Mouse (Mus musculus): ENCODE measurements at regions not wholly inside any gene's neighbourhood (a gene's known extent, or its start where the extent isn't known, plus 50 kb on each side); places are given as distances from the start of the nearest gene placed in this dataset.

- no peak for ATAC-seq (ENCODE audit: low FRiP score, low read depth)
- no peak overlapping the region for H3K9ac ChIP-seq (ENCODE audit: low read depth, low read length, severe bottlenecking)
- no peaks in the 10 kb centered on the region for H3K27me3 ChIP-seq (ENCODE audit: control insufficient read depth, insufficient read depth, low read length)
- no peak overlapping the region for H3K27ac ChIP-seq (replicated peaks; ENCODE audit: low read depth, low read length)
- no peaks in the 10 kb centered on the region for H3K36me3 ChIP-seq (ENCODE audit: control insufficient read depth, insufficient read depth, low read length)
- no peaks in the 10 kb centered on the region for H3K4me1 ChIP-seq (ENCODE audit: control insufficient read depth, insufficient read depth, low read length)
- no peak overlapping the region for H3K4me2 ChIP-seq (replicated peaks; ENCODE audit: low read depth, low read length, severe bottlenecking)
- DNase-seq (ENCODE audit: low spot score): no peak
- WGBS: 91% methylated on average over 11 of the region's 11 CpGs
- H3K9me3 ChIP-seq (ENCODE audit: control insufficient read depth, low read length): no peaks in the 10 kb centered on the region
- no peak overlapping the region for H3K4me3 ChIP-seq (replicated peaks; ENCODE audit: low read length)
- no peak for TF ChIP-seq POLR2A (IDR thresholded peaks at IDR 0.05; ENCODE audit: borderline replicate concordance, extremely low read depth, insufficient read depth, insufficient read length)
Measured at GRCm38 (mm10) chr2:19752753-19753152, 95.2 kb downstream of the Otud1 start.

- no peaks in the 10 kb centered on the region for H3K27me3 ChIP-seq (ENCODE audit: control insufficient read depth, insufficient read depth, low read length)
- H3K9me3 ChIP-seq (ENCODE audit: control insufficient read depth, low read length): no peaks in the 10 kb centered on the region
- ATAC-seq (ENCODE audit: low FRiP score, low read depth) (no peak), DNase-seq (ENCODE audit: low spot score) (no peak)
- H3K4me1 ChIP-seq (ENCODE audit: control insufficient read depth, insufficient read depth, low read length): no peaks in the 10 kb centered on the region
- no peak overlapping the region for H3K4me3 ChIP-seq (replicated peaks; ENCODE audit: low read length)
- H3K9ac ChIP-seq (ENCODE audit: low read depth, low read length, severe bottlenecking): no peak overlapping the region
- no peak for TF ChIP-seq POLR2A (IDR thresholded peaks at IDR 0.05; ENCODE audit: borderline replicate concordance, extremely low read depth, insufficient read depth, insufficient read length)
- H3K27ac ChIP-seq (replicated peaks; ENCODE audit: low read depth, low read length): no peak overlapping the region
- no peaks in the 10 kb centered on the region for H3K36me3 ChIP-seq (ENCODE audit: control insufficient read depth, insufficient read depth, low read length)
- no peak overlapping the region for H3K4me2 ChIP-seq (replicated peaks; ENCODE audit: low read depth, low read length, severe bottlenecking)
Measured at GRCm38 (mm10) chr2:19753479-19753878, 95.9 kb downstream of the Otud1 start.

GRCm38 (mm10) chr2:19757910-19758309, 100.4 kb downstream of the Otud1 start:
- H3K9ac ChIP-seq (ENCODE audit: low read depth, low read length, severe bottlenecking): no peak overlapping the region
- no peaks in the 10 kb centered on the region for H3K36me3 ChIP-seq (ENCODE audit: control insufficient read depth, insufficient read depth, low read length)
- H3K9me3 ChIP-seq (ENCODE audit: control insufficient read depth, low read length): no peaks in the 10 kb centered on the region
- H3K4me3 ChIP-seq (replicated peaks; ENCODE audit: low read length): no peak overlapping the region
- 79% methylated on average over 4 of the region's 4 CpGs for WGBS
- H3K27me3 ChIP-seq (ENCODE audit: control insufficient read depth, insufficient read depth, low read length): no peaks in the 10 kb centered on the region
- no peak overlapping the region for H3K27ac ChIP-seq (replicated peaks; ENCODE audit: low read depth, low read length)
- no peak for TF ChIP-seq POLR2A (IDR thresholded peaks at IDR 0.05; ENCODE audit: borderline replicate concordance, extremely low read depth, insufficient read depth, insufficient read length)
- DNase-seq (ENCODE audit: low spot score) (no peak), ATAC-seq (ENCODE audit: low FRiP score, low read depth) (no peak)
- no peaks in the 10 kb centered on the region for H3K4me1 ChIP-seq (ENCODE audit: control insufficient read depth, insufficient read depth, low read length)
- no peak overlapping the region for H3K4me2 ChIP-seq (replicated peaks; ENCODE audit: low read depth, low read length, severe bottlenecking)

- Histone ChIP-seq H3K9me3 (ENCODE audit: control insufficient read depth, low read length) (no peaks in the 10 kb centered on the region), H3K36me3 (ENCODE audit: control insufficient read depth, insufficient read depth, low read length) (no peaks in the 10 kb centered on the region), H3K27me3 (ENCODE audit: control insufficient read depth, insufficient read depth, low read length) (no peaks in the 10 kb centered on the region), H3K4me3 (replicated peaks; ENCODE audit: low read length) (no peak overlapping the region), H3K9ac (ENCODE audit: low read depth, low read length, severe bottlenecking) (no peak overlapping the region), H3K4me2 (replicated peaks; ENCODE audit: low read depth, low read length, severe bottlenecking) (no peak overlapping the region), H3K4me1 (ENCODE audit: control insufficient read depth, insufficient read depth, low read length) (no peaks in the 10 kb centered on the region), H3K27ac (replicated peaks; ENCODE audit: low read depth, low read length) (no peak overlapping the region)
- DNase-seq (ENCODE audit: low spot score) (peak; percentile 11), ATAC-seq (ENCODE audit: low FRiP score, low read depth) (no peak)
- no peak for TF ChIP-seq POLR2A (IDR thresholded peaks at IDR 0.05; ENCODE audit: borderline replicate concordance, extremely low read depth, insufficient read depth, insufficient read length)
- WGBS: 45% methylated on average over 2 of the region's 2 CpGs
Measured at GRCm38 (mm10) chr2:19759169-19759568, 101.6 kb downstream of the Otud1 start.

- no peak for TF ChIP-seq POLR2A (IDR thresholded peaks at IDR 0.05; ENCODE audit: borderline replicate concordance, extremely low read depth, insufficient read depth, insufficient read length)
- Histone ChIP-seq H3K4me1 (ENCODE audit: control insufficient read depth, insufficient read depth, low read length) (no peaks in the 10 kb centered on the region), H3K27ac (replicated peaks; ENCODE audit: low read depth, low read length) (no peak overlapping the region), H3K4me2 (replicated peaks; ENCODE audit: low read depth, low read length, severe bottlenecking) (no peak overlapping the region), H3K36me3 (ENCODE audit: control insufficient read depth, insufficient read depth, low read length) (no peaks in the 10 kb centered on the region), H3K27me3 (ENCODE audit: control insufficient read depth, insufficient read depth, low read length) (no peaks in the 10 kb centered on the region), H3K9me3 (ENCODE audit: control insufficient read depth, low read length) (no peaks in the 10 kb centered on the region), H3K9ac (ENCODE audit: low read depth, low read length, severe bottlenecking) (no peak overlapping the region), H3K4me3 (replicated peaks; ENCODE audit: low read length) (no peak overlapping the region)
- WGBS: 88% methylated on average over 5 of the region's 6 CpGs
- DNase-seq (ENCODE audit: low spot score) (no peak), ATAC-seq (ENCODE audit: low FRiP score, low read depth) (no peak)
Measured at GRCm38 (mm10) chr2:19759577-19759976, 102.0 kb downstream of the Otud1 start.

- TF ChIP-seq POLR2A (IDR thresholded peaks at IDR 0.05; ENCODE audit: borderline replicate concordance, extremely low read depth, insufficient read depth, insufficient read length): no peak
- H3K4me2 ChIP-seq (replicated peaks; ENCODE audit: low read depth, low read length, severe bottlenecking): no peak overlapping the region
- no peak overlapping the region for H3K27ac ChIP-seq (replicated peaks; ENCODE audit: low read depth, low read length)
- H3K9ac ChIP-seq (ENCODE audit: low read depth, low read length, severe bottlenecking): no peak overlapping the region
- no peaks in the 10 kb centered on the region for H3K4me1 ChIP-seq (ENCODE audit: control insufficient read depth, insufficient read depth, low read length)
- no peak overlapping the region for H3K4me3 ChIP-seq (replicated peaks; ENCODE audit: low read length)
- DNase-seq (ENCODE audit: low spot score) (no peak), ATAC-seq (ENCODE audit: low FRiP score, low read depth) (no peak)
- H3K27me3 ChIP-seq (ENCODE audit: control insufficient read depth, insufficient read depth, low read length): no peaks in the 10 kb centered on the region
- H3K36me3 ChIP-seq (ENCODE audit: control insufficient read depth, insufficient read depth, low read length): no peaks in the 10 kb centered on the region
- WGBS: 75% methylated on average over 3 of the region's 3 CpGs
- H3K9me3 ChIP-seq (ENCODE audit: control insufficient read depth, low read length): no peaks in the 10 kb centered on the region
Measured at GRCm38 (mm10) chr2:19762996-19763395, 105.4 kb downstream of the Otud1 start.
